Mouse (Mus musculus): ENCODE data around the gene Ralgps2.

DNA sequence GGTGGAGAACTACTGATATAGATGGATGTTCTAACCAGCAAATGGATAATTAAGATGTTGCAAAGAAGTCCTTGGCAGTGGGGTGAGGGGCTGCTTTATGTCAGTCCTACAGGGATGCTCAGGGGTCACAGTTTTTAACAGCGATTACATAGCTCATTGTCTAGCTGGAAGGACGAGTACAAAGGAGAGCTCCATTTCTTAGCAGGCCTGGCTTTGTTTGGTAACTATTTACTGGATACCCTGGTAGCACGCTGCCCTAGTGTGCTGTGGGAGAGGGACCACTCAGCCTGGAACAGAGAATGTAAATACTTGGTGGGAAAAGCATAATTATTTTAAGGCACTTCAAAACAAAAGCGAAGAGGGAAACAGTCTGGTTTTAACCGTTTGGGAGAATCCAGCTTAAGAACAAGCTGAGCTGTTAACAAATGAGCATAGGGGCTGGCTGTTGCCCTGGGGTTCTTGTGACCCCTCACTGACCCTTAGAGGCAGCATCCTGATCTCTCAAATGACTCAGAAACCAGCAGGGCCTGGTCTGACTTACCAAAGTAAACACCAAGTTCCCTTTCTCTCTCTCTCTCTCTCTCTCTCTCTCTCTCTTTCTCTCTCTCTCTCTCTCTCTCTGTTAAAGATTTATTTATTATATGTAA lies 149.5 kb downstream of the Ralgps2 start:
- no peak for TF ChIP-seq POLR2A (IDR thresholded peaks at IDR 0.05; ENCODE audit: control insufficient read depth, low read depth, low read length)
- TF ChIP-seq CTCF (IDR thresholded peaks at IDR 0.05; ENCODE audit: control insufficient read depth, insufficient read depth, insufficient replicate concordance, low read depth, low read length), result no peak
